Mouse (Mus musculus): Measurements from ENCODE around the gene Ms4a15. TPM values are rescaled to one million over a fixed set of nuclear protein-coding genes. Genes with fewer than 3 reads are reported as not detected.

Gene Ms4a15
- polyA plus RNA-seq, 1 experiment from 2014 or later = not detected

DNA sequence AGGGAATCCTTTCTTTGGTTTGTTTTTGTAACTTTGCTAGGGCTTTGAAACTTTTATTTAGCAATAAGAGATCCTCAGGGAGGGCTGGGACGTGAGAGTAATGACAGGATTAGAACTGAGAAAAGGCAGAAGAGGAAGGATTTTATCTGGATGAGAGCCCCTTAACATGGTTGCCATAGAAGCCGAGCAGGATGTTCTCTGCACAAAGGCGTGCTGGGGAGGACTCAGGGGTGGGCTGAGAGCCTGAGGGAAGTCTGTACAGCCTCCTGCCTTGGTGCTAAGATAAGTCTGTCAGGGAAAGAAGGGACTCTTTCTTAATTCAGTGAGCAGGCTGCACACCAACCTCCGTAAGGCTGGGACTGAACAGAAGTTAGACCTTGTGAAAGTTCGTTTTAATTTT is 58.0 kb downstream of the Ms4a15 start:
- H3K27ac ChIP-seq = no peak overlapping the region

DNA sequence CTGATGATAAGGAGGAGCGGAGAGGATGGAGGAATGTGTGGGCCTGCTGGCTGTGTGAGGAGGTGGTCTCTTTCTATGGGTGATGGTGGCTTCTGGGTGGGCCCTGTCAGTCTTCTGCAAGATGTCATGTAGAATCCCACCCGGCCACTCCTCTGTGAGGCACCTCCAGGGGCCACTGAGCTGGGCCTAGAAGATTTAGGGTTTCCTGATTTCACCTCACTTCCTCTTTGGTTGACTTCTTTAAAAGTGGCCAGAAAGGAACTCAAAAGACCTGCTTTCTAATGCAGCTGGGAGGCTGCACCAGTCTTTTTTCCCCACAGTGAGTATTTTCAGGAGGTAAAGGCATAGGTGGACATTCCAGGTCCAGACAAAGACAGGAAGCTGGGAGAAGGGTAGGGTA is 62.4 kb downstream of the Ms4a15 start:
- peaks cover 19% of the 10 kb centered on the region for H3K4me1 ChIP-seq (replicated peaks)
- 91% methylated on average over 2 of the region's 2 CpGs for WGBS
- DNase-seq (ENCODE audit: low spot score) = no peak
- H3K9me3 ChIP-seq = no peaks in the 10 kb centered on the region
- no peaks in the 10 kb centered on the region for H3K27me3 ChIP-seq (ENCODE audit: insufficient read depth, poor library complexity, severe bottlenecking)
- no peak overlapping the region for H3K27ac ChIP-seq
- no peaks in the 10 kb centered on the region for H3K36me3 ChIP-seq
- no peak overlapping the region for H3K4me3 ChIP-seq

More for the DNA sequence above, 58.0 kb downstream of the Ms4a15 start:
- Histone ChIP-seq H3K27me3 (ENCODE audit: insufficient read depth, poor library complexity, severe bottlenecking) (peaks cover 3% of the 10 kb centered on the region; the same call in 1 of the 2 replicates), H3K4me3 (no peak overlapping the region), H3K4me1 (replicated peaks) (peaks cover 6% of the 10 kb centered on the region), H3K36me3 (no peaks in the 10 kb centered on the region), H3K9me3 (no peaks in the 10 kb centered on the region)
- no peak for DNase-seq (ENCODE audit: low spot score)
- 45% methylated on average over 5 of the region's 5 CpGs for WGBS

Other genes with a start within 250 kb of the Ms4a15 start
- not detected in 2 replicates for gene Cd6, start 163.2 kb downstream of the Ms4a15 start, polyA plus RNA-seq (2016; fragmentation: Nextera tagmentation; extraction: Ambion mirVana)
- gene Slc15a3, start 153.5 kb downstream of the Ms4a15 start, polyA plus RNA-seq (2016; fragmentation: Nextera tagmentation; extraction: Ambion mirVana) = 0.50 and 0.93 TPM in 2 replicates
- gene Tmem132a, start 123.3 kb downstream of the Ms4a15 start, polyA plus RNA-seq (2016; fragmentation: Nextera tagmentation; extraction: Ambion mirVana) = 119 and 135 TPM in 2 replicates
- 50.8 and 57.3 TPM in 2 replicates for gene Tmem109, start 111.2 kb downstream of the Ms4a15 start, polyA plus RNA-seq (2016; fragmentation: Nextera tagmentation; extraction: Ambion mirVana)
- 35.9 and 43.5 TPM in 2 replicates for gene Prpf19, start 98.0 kb downstream of the Ms4a15 start, polyA plus RNA-seq (2016; fragmentation: Nextera tagmentation; extraction: Ambion mirVana)
- 0.08 TPM in 1 of 2 replicates, not detected in the other for gene Zp1, start 72.6 kb downstream of the Ms4a15 start, polyA plus RNA-seq (2016; fragmentation: Nextera tagmentation; extraction: Ambion mirVana)
- gene Ptgdr2, start 56.1 kb downstream of the Ms4a15 start, polyA plus RNA-seq (2016; fragmentation: Nextera tagmentation; extraction: Ambion mirVana) = not detected in 2 replicates
- 31.7 and 38.5 TPM in 2 replicates for gene Ccdc86, start 44.0 kb downstream of the Ms4a15 start, polyA plus RNA-seq (2016; fragmentation: Nextera tagmentation; extraction: Ambion mirVana)
- not detected in 2 replicates for gene Ms4a10, start 18.6 kb downstream of the Ms4a15 start, polyA plus RNA-seq (2016; fragmentation: Nextera tagmentation; extraction: Ambion mirVana)
- not detected in 2 replicates for gene Ms4a18, start 24.8 kb upstream of the Ms4a15 start, polyA plus RNA-seq (2016; fragmentation: Nextera tagmentation; extraction: Ambion mirVana)
- gene Ms4a8a, start 87.9 kb upstream of the Ms4a15 start, polyA plus RNA-seq (2016; fragmentation: Nextera tagmentation; extraction: Ambion mirVana) = not detected in 2 replicates
- not detected in 2 replicates for gene 1700017D01Rik, start 137.6 kb upstream of the Ms4a15 start, polyA plus RNA-seq (2016; fragmentation: Nextera tagmentation; extraction: Ambion mirVana)
- gene 1700025F22Rik, start 172.1 kb upstream of the Ms4a15 start, polyA plus RNA-seq (2016; fragmentation: Nextera tagmentation; extraction: Ambion mirVana) = not detected in 2 replicates
- gene Ms4a13, start 203.5 kb upstream of the Ms4a15 start, polyA plus RNA-seq (2016; fragmentation: Nextera tagmentation; extraction: Ambion mirVana) = not detected in 2 replicates
- gene Ms4a12, start 239.2 kb upstream of the Ms4a15 start, polyA plus RNA-seq (2016; fragmentation: Nextera tagmentation; extraction: Ambion mirVana) = not detected in 2 replicates

Data from hindbrain, embryonic 10.5 days (tissue).